Mouse (Mus musculus) heart, adult 2 months (tissue): ENCODE data around the gene Ado. TPM values are rescaled to one million over a fixed set of nuclear protein-coding genes. Genes with fewer than 3 reads are reported as not detected.

Experiments used
- DNase-seq, 2 experiments: peaks; one replicate each; pipeline ENCODE4 v3.0.0; 2021
- H3K27ac ChIP-seq: fragments of 200-600 bp; 2 replicates; pipeline ENCODE4 v1.8.1; 2022
- H3K27me3 ChIP-seq: fragments of 200-500 bp; 2 replicates; pipeline ENCODE4 v1.6.1; 2012; ENCODE audit warnings: mild to moderate bottlenecking, low read length, inconsistent platforms, mixed read lengths; ENCODE audit not compliant: control insufficient read depth, insufficient read depth
- H3K36me3 ChIP-seq: fragments of 200-500 bp; 2 replicates; pipeline ENCODE4 v1.6.1; 2012; ENCODE audit warnings: low read length, inconsistent platforms; ENCODE audit not compliant: control insufficient read depth, insufficient read depth
- H3K4me1 ChIP-seq: fragments of 200-500 bp; 2 replicates; pipeline ENCODE4 v1.6.1; 2011; ENCODE audit warnings: low read length; ENCODE audit not compliant: control insufficient read depth, insufficient read depth
- H3K4me3 ChIP-seq: fragments of 200-600 bp; 2 replicates; pipeline ENCODE4 v1.8.1; 2022
- H3K79me2 ChIP-seq: fragments of 200-500 bp; replicated peaks from 2 replicates; pipeline ENCODE4 v1.6.1; 2012; ENCODE audit warnings: mild to moderate bottlenecking, inconsistent platforms, low read length, moderate library complexity, mixed read lengths; ENCODE audit not compliant: control insufficient read depth, insufficient read depth
- H3K9ac ChIP-seq: fragments of 200-500 bp; 2 replicates; pipeline ENCODE4 v1.6.1; 2012; ENCODE audit warnings: low read depth, mild to moderate bottlenecking, control low read depth, inconsistent platforms, low read length, mixed read lengths
- CTCF ChIP-seq: fragments of 200-600 bp; IDR thresholded peaks from 2 replicates; pipeline ENCODE4 v1.8.1; 2022; ENCODE audit warnings: antibody characterized with exemption, mild to moderate bottlenecking, moderate library complexity
- EP300 ChIP-seq: fragments of 200-500 bp; IDR thresholded peaks from 2 replicates; pipeline ENCODE4 v1.6.1; 2011; ENCODE audit warnings: low read depth, low read length, control low read depth; ENCODE audit not compliant: insufficient read depth
- POLR2A ChIP-seq: fragments of 200-500 bp; IDR thresholded peaks from 2 replicates; pipeline ENCODE4 v1.6.1; 2011; ENCODE audit warnings: mild to moderate bottlenecking, low read depth, low read length, control low read depth; ENCODE audit not compliant: insufficient read depth
- WGBS: fragments of 180-500 bp; shearing (Covaris S2); methylation state at CpG from one replicate; pipeline ENCODE4 v1.1.7; 2018; 5-methylcytosine and 5-hydroxymethylcytosine counted together
- intact Hi-C: fragments of 180-260 bp; cut with DNase I; formaldehyde crosslinking; loops from one replicate; pipeline ENCODE4 v1.15.1; 2025
- polyA plus RNA-seq: library from polyadenylated mRNA; depleted of rRNA; stranded (reverse); fragments of >200 nt; gene quantifications from 2 replicates; pipeline ENCODE4 v1.2.3, GENCODE M21; 2012
- total RNA-seq, 2 experiments: library from RNA; stranded (reverse); gene quantifications; 2 replicates each; pipeline ENCODE4 v1.2.3; 2021

Ado gene
- total and polyA plus RNA-seq, 3 experiments: 6.3 to 17.7 (median 17.3) TPM

- intact Hi-C loops: no loop called here
- H3K27ac ChIP-seq: no peak overlapping the region
- DNase-seq: no peak
- no peaks in the 10 kb centered on the region for H3K4me1 ChIP-seq
- H3K36me3 ChIP-seq: no peaks in the 10 kb centered on the region
- WGBS: 37% methylated on average over 7 of the region's 7 CpGs
- TF ChIP-seq EP300 (no peak), POLR2A (no peak), CTCF (no peak)
- no peak overlapping the region for H3K4me3 ChIP-seq
- no peaks in the 10 kb centered on the region for H3K27me3 ChIP-seq
- H3K9ac ChIP-seq: no peak overlapping the region
- no peaks in the 10 kb centered on the region for H3K79me2 ChIP-seq
These were observed 35.9 kb downstream of the Ado start for GRCm38 (mm10) chr10:67512871-67513270.

- Histone ChIP-seq H3K79me2 (no peaks in the 10 kb centered on the region), H3K4me1 (no peaks in the 10 kb centered on the region), H3K27ac (no peak overlapping the region), H3K36me3 (no peaks in the 10 kb centered on the region), H3K27me3 (no peaks in the 10 kb centered on the region), H3K9ac (no peak overlapping the region), H3K4me3 (no peak overlapping the region)
- intact Hi-C loops: no loop called here
- WGBS: 59% methylated on average over 8 of the region's 8 CpGs
- TF ChIP-seq EP300: no peak
- TF ChIP-seq CTCF: no peak
- no peak for TF ChIP-seq POLR2A
- DNase-seq: no peak
These were observed 36.5 kb downstream of the Ado start for GRCm38 (mm10) chr10:67512211-67512610.

GRCm38 (mm10) chr10:67505248-67505647, 43.5 kb downstream of the Ado start:
- intact Hi-C loops: no loop called here
- TF ChIP-seq POLR2A: no peak
- TF ChIP-seq CTCF: no peak
- TF ChIP-seq EP300: no peak
- no peak for DNase-seq
- H3K4me3 ChIP-seq: no peak overlapping the region
- no peaks in the 10 kb centered on the region for H3K36me3 ChIP-seq
- WGBS: 60% methylated on average over 3 of the region's 3 CpGs
- H3K4me1 ChIP-seq: no peaks in the 10 kb centered on the region
- no peak overlapping the region for H3K27ac ChIP-seq
- H3K27me3 ChIP-seq: no peaks in the 10 kb centered on the region
- no peak overlapping the region for H3K9ac ChIP-seq
- H3K79me2 ChIP-seq: no peaks in the 10 kb centered on the region

- intact Hi-C loops: no loop called here
- Histone ChIP-seq H3K4me1 (no peaks in the 10 kb centered on the region), H3K27me3 (no peaks in the 10 kb centered on the region), H3K79me2 (no peaks in the 10 kb centered on the region), H3K27ac (no peak overlapping the region), H3K4me3 (no peak overlapping the region), H3K9ac (no peak overlapping the region), H3K36me3 (no peaks in the 10 kb centered on the region)
- DNase-seq: no peak
- 46% methylated on average over 5 of the region's 5 CpGs for whole genome bisulfite sequencing
- TF ChIP-seq CTCF (no peak), POLR2A (no peak), EP300 (no peak)
These were observed 44.7 kb downstream of the Ado start for GRCm38 (mm10) chr10:67504046-67504445.

GRCm38 (mm10) chr10:67503320-67503995, 45.3 kb downstream of the Ado start:
- Histone ChIP-seq H3K27me3 (no peaks in the 10 kb centered on the region), H3K27ac (no peak overlapping the region), H3K4me1 (no peaks in the 10 kb centered on the region), H3K36me3 (no peaks in the 10 kb centered on the region), H3K4me3 (no peak overlapping the region), H3K79me2 (no peaks in the 10 kb centered on the region), H3K9ac (no peak overlapping the region)
- DNase-seq: no peak
- TF ChIP-seq POLR2A (no peak), EP300 (no peak), CTCF (no peak)
- WGBS: 46% methylated on average over 15 of the region's 15 CpGs
- intact Hi-C loops: no loop called here

- TF ChIP-seq POLR2A (no peak), CTCF (no peak), EP300 (no peak)
- no peak for DNase-seq
- intact Hi-C loops: no loop called here
- no peak overlapping the region for H3K27ac ChIP-seq
- WGBS: 83% methylated on average over 9 of the region's 9 CpGs
- no peak overlapping the region for H3K4me3 ChIP-seq
- H3K79me2 ChIP-seq: no peaks in the 10 kb centered on the region
- H3K4me1 ChIP-seq: no peaks in the 10 kb centered on the region
- H3K36me3 ChIP-seq: no peaks in the 10 kb centered on the region
- H3K9ac ChIP-seq: no peak overlapping the region
- no peaks in the 10 kb centered on the region for H3K27me3 ChIP-seq
These were observed 50.8 kb downstream of the Ado start for GRCm38 (mm10) chr10:67497951-67498350.
